Mouse (Mus musculus): ENCODE measurements around the gene Ppp4r2. TPM values are rescaled to one million over a fixed set of nuclear protein-coding genes. Genes with fewer than 3 reads are reported as not detected.

Ppp4r2 gene
- 19.1 TPM for polyA plus RNA-seq (2012; fragmentation: generic; extraction: Trizol)

DNA sequence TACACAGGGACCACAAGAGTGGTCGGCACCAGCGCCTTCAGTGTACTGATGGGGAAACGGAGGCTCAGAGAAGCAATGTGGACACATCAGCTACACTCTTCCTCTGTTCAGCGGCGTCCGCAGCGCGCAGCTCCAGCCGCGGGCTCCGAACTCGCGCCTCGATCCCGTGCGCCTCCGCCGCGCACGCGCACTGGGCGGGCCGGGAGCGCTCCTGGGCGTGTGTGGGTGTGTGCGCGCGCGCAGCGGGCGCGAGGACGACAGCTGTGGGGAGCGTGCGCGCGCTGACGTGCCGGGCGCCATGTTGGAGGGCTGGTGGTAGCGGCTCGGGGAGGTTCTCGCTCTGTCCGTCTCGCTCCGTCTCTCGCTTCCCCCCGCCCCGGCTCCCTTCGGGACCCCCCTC, at the start of gene Ppp4r2:
Gene Ppp4r2, plus strand, starts transcription at position 268 of the 400 bp plus-strand sequence.
- H3K79me2 ChIP-seq (ENCODE audit: control insufficient read depth, insufficient read depth): peaks cover 49% of the 10 kb centered on the region
- H3K36me3 ChIP-seq (ENCODE audit: control insufficient read depth, insufficient read depth): peaks cover 31% of the 10 kb centered on the region
- peak within 1 kb of the TSS; percentile 95 for H3K4me2 ChIP-seq (ENCODE audit: low read depth)
- no peak for TF ChIP-seq USF1 (IDR thresholded peaks at IDR 0.05; ENCODE audit: low read depth)
- no peak for TF ChIP-seq SRF (IDR thresholded peaks at IDR 0.05; ENCODE audit: control insufficient read depth, insufficient read length, low read depth)
- TF ChIP-seq MYOD1 (IDR thresholded peaks at IDR 0.05; ENCODE audit: control insufficient read depth in 1 of 3, insufficient read length in 2 of 3, low read depth in 2 of 3): peak in 2 of 3 experiments; percentile 90
- TF ChIP-seq POLR2AphosphoS2 (IDR thresholded peaks at IDR 0.05; ENCODE audit: insufficient read length, low read depth): no peak
- peak; percentile 46 for TF ChIP-seq POLR2A (IDR thresholded peaks at IDR 0.05; ENCODE audit: insufficient read length, low read depth)
- no peak for TF ChIP-seq REST (IDR thresholded peaks at IDR 0.05; ENCODE audit: insufficient read depth, insufficient read length)
- no peak for TF ChIP-seq TCF12 (IDR thresholded peaks at IDR 0.05; ENCODE audit: insufficient read depth, poor library complexity, severe bottlenecking)
- TF ChIP-seq TCF3 (IDR thresholded peaks at IDR 0.05; ENCODE audit: insufficient read length, low read depth): peak; percentile 61
- peak; percentile 47 to 95 (median 91) for TF ChIP-seq MYOG (IDR thresholded peaks at IDR 0.05; ENCODE audit: control insufficient read depth in 1 of 3, insufficient read depth in 1 of 3, insufficient read length in 2 of 3, low read depth in 2 of 3)
- TF ChIP-seq MAX (IDR thresholded peaks at IDR 0.05; ENCODE audit: low read depth): no peak
- TF ChIP-seq CEBPB (IDR thresholded peaks at IDR 0.05; ENCODE audit: insufficient read depth, poor library complexity, severe bottlenecking): no peak
- TF ChIP-seq E2F4 (IDR thresholded peaks at IDR 0.05; ENCODE audit: insufficient read depth): no peak
- H3K27me3 ChIP-seq (ENCODE audit: control insufficient read depth, insufficient read depth, insufficient read length): no peaks in the 10 kb centered on the region
- peak within 1 kb of the TSS; percentile 90 for H3ac ChIP-seq (ENCODE audit: control insufficient read depth, insufficient read length)
- peak within 1 kb of the TSS; percentile 41 for H3K4me3 ChIP-seq

GRCm38 (mm10) chr6:100787726-100788125, 45.7 kb upstream of the Ppp4r2 start:
- Histone ChIP-seq H3K4me2 (ENCODE audit: low read depth) (no peak overlapping the region), H3K27me3 (ENCODE audit: control insufficient read depth, insufficient read depth, insufficient read length) (no peaks in the 10 kb centered on the region), H3K4me3 (no peak overlapping the region), H3K79me2 (ENCODE audit: control insufficient read depth, insufficient read depth) (no peaks in the 10 kb centered on the region), H3ac (ENCODE audit: control insufficient read depth, insufficient read length) (no peak overlapping the region), H3K36me3 (ENCODE audit: control insufficient read depth, insufficient read depth) (no peaks in the 10 kb centered on the region)
- TF ChIP-seq E2F4 (IDR thresholded peaks at IDR 0.05; ENCODE audit: insufficient read depth) (no peak), TCF3 (IDR thresholded peaks at IDR 0.05; ENCODE audit: insufficient read length, low read depth) (no peak), REST (IDR thresholded peaks at IDR 0.05; ENCODE audit: insufficient read depth, insufficient read length) (no peak), MAX (IDR thresholded peaks at IDR 0.05; ENCODE audit: low read depth) (no peak)

GRCm38 (mm10) chr6:100789161-100789560, 44.3 kb upstream of the Ppp4r2 start:
- no peak overlapping the region for H3K4me2 ChIP-seq (ENCODE audit: low read depth)
- H3K79me2 ChIP-seq (ENCODE audit: control insufficient read depth, insufficient read depth): no peaks in the 10 kb centered on the region
- H3K4me3 ChIP-seq: no peak overlapping the region
- no peaks in the 10 kb centered on the region for H3K36me3 ChIP-seq (ENCODE audit: control insufficient read depth, insufficient read depth)
- H3K27me3 ChIP-seq (ENCODE audit: control insufficient read depth, insufficient read depth, insufficient read length): no peaks in the 10 kb centered on the region
- TF ChIP-seq MYOG (IDR thresholded peaks at IDR 0.05; ENCODE audit: control insufficient read depth in 1 of 3, insufficient read depth in 1 of 3, insufficient read length in 2 of 3, low read depth in 2 of 3): no peak
- TF ChIP-seq USF1 (IDR thresholded peaks at IDR 0.05; ENCODE audit: low read depth): no peak
- TF ChIP-seq SRF (IDR thresholded peaks at IDR 0.05; ENCODE audit: control insufficient read depth, insufficient read length, low read depth): no peak
- H3ac ChIP-seq (ENCODE audit: control insufficient read depth, insufficient read length): no peak overlapping the region

DNA sequence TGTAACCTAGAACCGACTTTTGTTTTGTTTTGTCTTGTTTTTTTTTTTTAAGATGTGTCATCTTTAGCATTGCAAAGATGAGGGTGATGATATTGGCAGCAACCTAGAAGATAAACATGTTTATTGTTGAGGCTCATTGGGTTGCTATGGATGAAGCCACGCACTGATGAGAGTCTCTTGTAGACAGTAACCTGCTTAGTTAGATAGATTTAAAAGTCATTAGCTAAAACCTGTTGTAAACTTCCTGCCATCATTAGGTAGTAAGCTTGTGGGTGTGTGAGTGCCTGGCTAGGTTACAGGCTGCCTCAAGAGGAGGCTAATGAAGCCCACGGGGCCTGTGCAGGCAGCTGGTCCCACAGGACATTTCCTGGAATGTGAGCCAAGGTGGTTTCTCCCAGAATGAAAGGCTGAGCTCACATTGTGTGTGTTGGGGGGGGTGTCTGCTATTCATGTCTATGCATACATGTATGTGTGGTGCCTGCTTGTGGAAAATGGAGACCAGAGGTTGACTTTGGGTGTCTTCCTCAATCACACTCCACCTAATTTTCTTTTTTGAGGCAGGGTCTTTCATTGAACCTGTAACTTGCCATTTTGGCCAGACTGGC, 41.3 kb upstream of the Ppp4r2 start:
- Histone ChIP-seq H3K4me3 (no peak overlapping the region), H3K4me2 (ENCODE audit: low read depth) (no peak overlapping the region), H3K36me3 (ENCODE audit: control insufficient read depth, insufficient read depth) (no peaks in the 10 kb centered on the region), H3ac (ENCODE audit: control insufficient read depth, insufficient read length) (no peak overlapping the region), H3K79me2 (ENCODE audit: control insufficient read depth, insufficient read depth) (no peaks in the 10 kb centered on the region), H3K27me3 (ENCODE audit: control insufficient read depth, insufficient read depth, insufficient read length) (no peaks in the 10 kb centered on the region)
- no peak for TF ChIP-seq MYOD1 (IDR thresholded peaks at IDR 0.05; ENCODE audit: control insufficient read depth in 1 of 3, insufficient read length in 2 of 3, low read depth in 2 of 3)
- no peak for TF ChIP-seq POLR2A (IDR thresholded peaks at IDR 0.05; ENCODE audit: insufficient read length, low read depth)
- no peak for TF ChIP-seq REST (IDR thresholded peaks at IDR 0.05; ENCODE audit: insufficient read depth, insufficient read length)
- TF ChIP-seq MAX (IDR thresholded peaks at IDR 0.05; ENCODE audit: low read depth): no peak
- no peak for TF ChIP-seq POLR2AphosphoS2 (IDR thresholded peaks at IDR 0.05; ENCODE audit: insufficient read length, low read depth)
- TF ChIP-seq USF1 (IDR thresholded peaks at IDR 0.05; ENCODE audit: low read depth): no peak
- no peak for TF ChIP-seq SRF (IDR thresholded peaks at IDR 0.05; ENCODE audit: control insufficient read depth, insufficient read length, low read depth)
- TF ChIP-seq MYOG (IDR thresholded peaks at IDR 0.05; ENCODE audit: control insufficient read depth in 1 of 3, insufficient read depth in 1 of 3, insufficient read length in 2 of 3, low read depth in 2 of 3): no peak
- no peak for TF ChIP-seq CEBPB (IDR thresholded peaks at IDR 0.05; ENCODE audit: insufficient read depth, poor library complexity, severe bottlenecking)
- TF ChIP-seq TCF3 (IDR thresholded peaks at IDR 0.05; ENCODE audit: insufficient read length, low read depth): no peak
- TF ChIP-seq TCF12 (IDR thresholded peaks at IDR 0.05; ENCODE audit: insufficient read depth, poor library complexity, severe bottlenecking): no peak
- TF ChIP-seq E2F4 (IDR thresholded peaks at IDR 0.05; ENCODE audit: insufficient read depth): no peak

DNA sequence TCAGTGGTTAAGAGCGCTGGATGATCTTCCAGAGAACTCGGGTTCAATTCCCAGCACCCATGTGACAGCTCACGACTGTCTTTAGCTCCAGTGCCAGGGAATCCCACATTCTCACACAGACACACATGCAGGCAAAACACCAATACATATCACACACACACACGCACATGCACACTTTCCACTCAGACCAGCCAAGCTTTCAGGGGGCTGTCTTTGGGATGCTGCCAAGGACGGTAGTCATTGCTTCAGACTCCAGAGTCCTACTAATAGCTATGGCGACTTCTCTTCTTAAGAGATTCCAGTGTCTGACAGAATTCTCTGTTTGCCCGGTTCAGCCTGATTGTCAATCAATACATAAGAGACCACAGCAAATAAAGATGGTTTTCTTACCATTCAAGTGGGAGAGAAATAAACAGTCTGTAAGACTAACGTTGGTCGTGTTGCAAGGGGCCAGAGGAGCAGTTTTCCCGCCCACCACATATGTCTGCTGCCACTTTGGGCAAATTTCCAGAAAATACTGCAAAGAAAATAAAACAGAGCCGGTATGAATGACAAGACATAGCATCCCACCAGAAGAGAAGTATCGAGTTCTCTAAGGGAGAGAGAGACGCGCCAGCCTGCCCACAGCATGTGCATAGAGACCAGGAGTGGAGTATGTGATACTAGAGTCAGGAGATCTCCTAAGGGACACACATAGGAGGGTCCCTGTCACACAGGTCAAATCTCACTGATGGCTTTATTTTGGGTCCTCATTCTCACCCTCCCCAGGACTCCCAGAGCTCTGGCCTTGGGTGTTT, 40.3 kb upstream of the Ppp4r2 start:
- Histone ChIP-seq H3K27me3 (ENCODE audit: control insufficient read depth, insufficient read depth, insufficient read length) (no peaks in the 10 kb centered on the region), H3K79me2 (ENCODE audit: control insufficient read depth, insufficient read depth) (no peaks in the 10 kb centered on the region), H3K36me3 (ENCODE audit: control insufficient read depth, insufficient read depth) (no peaks in the 10 kb centered on the region), H3K4me3 (no peak overlapping the region), H3ac (ENCODE audit: control insufficient read depth, insufficient read length) (no peak overlapping the region), H3K4me2 (ENCODE audit: low read depth) (no peak overlapping the region)
- TF ChIP-seq MAX (IDR thresholded peaks at IDR 0.05; ENCODE audit: low read depth): no peak
- TF ChIP-seq USF1 (IDR thresholded peaks at IDR 0.05; ENCODE audit: low read depth): no peak
